Mouse (Mus musculus): ENCODE measurements at regions not wholly inside any gene's neighbourhood (a gene's known extent, or its start where the extent isn't known, plus 50 kb on each side); places are given as distances from the start of the nearest gene placed in this dataset.

DNA sequence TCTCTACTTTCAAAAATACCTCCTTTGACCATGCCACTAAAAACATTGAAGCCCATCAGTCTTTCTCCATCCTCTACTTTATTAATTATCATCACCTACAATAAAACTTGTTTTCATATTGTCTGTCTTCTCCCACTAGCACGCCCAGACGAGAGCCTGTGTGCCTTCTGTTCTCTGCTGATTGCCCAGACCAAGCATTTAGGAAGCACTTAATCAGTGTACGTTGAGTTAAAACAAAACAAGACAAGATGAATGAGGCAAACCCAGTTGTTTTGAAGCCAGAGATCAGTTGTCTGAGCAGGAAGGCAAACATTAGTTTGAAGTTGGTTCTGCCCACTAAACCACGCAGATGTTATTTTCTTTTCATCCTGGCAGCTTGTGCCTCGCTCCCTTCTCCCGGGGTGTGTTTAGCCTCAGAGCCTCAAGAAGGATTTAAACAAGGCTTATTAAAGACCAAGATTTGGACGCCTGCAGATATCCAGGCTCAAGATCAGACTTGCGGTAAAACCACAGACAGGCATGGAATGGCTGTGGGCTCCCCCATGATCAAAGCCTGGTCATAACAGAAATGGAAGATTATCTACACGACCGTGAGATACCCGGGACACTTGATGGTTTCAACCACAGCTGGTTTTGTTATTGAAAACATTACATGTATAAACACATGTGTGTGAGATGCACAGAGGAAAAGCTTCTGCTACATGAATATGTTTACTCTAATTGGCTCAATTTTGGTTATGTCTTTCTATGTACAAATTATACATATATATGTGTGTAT lies 123.1 kb upstream of the Thbs1 start:
- peaks cover 12% of the 10 kb centered on the region for H3K4me1 ChIP-seq (ENCODE audit: control insufficient read depth, insufficient read depth, low read length)
- no peak overlapping the region for H3K27ac ChIP-seq (ENCODE audit: insufficient read depth, low read depth, low read length)
- TF ChIP-seq CTCF (IDR thresholded peaks at IDR 0.05; ENCODE audit: low read depth, low read length) (no peak), POLR2A (IDR thresholded peaks at IDR 0.05; ENCODE audit: borderline replicate concordance, low read depth, low read length) (no peak)
- H3K4me3 ChIP-seq (ENCODE audit: insufficient read depth, low read length) = no peak overlapping the region

GRCm38 (mm10) chr2:117989215-117989614 lies 122.5 kb upstream of the Thbs1 start:
- no peak overlapping the region for H3K27ac ChIP-seq (ENCODE audit: insufficient read depth, low read depth, low read length)
- no peak overlapping the region for H3K4me3 ChIP-seq (ENCODE audit: insufficient read depth, low read length)
- H3K4me1 ChIP-seq (ENCODE audit: control insufficient read depth, insufficient read depth, low read length) = peaks cover 12% of the 10 kb centered on the region
- no peak for TF ChIP-seq POLR2A (IDR thresholded peaks at IDR 0.05; ENCODE audit: borderline replicate concordance, low read depth, low read length)
- no peak for TF ChIP-seq CTCF (IDR thresholded peaks at IDR 0.05; ENCODE audit: low read depth, low read length)

DNA sequence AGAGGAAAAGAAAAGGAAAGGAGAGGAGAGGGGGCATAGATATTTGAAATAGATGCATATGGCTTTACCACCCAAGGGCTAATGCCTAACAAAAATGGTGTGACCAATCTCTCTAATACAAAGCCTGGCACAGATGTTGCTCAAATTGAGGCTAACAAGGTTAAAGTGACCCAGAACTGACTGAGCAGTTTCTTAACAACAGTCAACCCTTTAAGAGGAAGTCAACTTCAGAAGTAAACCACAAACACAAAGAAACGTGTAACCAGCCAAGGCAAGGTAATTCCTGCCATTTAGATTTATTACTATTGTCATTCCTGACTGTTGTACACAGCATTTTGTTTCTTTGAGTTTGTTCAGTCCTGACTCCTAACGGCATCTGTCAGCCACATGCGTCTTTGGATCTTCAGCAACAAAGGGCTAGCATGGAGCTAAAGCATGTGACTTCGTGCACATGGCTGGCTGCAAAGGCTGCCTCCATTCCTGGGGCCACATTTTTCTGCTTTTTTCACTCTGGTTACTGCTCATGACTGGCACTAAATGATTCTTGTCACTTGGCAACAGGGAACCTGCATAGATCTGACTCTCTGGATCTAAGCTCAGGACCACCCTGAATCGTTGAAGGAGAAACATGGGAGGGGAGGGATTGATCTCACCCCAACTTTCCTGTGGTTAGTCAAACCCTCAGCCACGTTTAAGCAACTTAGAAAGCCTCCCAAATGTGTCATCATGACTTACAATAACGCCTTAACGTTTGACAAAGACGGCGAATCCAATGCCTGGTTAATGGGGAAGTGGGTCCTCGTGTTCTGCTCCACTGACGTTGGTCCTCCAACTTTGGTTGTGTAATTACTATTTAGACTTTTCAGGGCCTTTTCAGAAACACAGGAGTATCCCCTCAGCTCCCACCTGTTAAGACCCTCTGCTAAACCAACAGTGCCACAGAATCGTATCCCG lies 115.3 kb upstream of the Thbs1 start:
- Histone ChIP-seq H3K27ac (ENCODE audit: insufficient read depth, low read depth, low read length) (peak overlapping the region; percentile 95), H3K4me1 (ENCODE audit: control insufficient read depth, insufficient read depth, low read length) (peaks cover 34% of the 10 kb centered on the region), H3K4me3 (ENCODE audit: insufficient read depth, low read length) (no peak overlapping the region)
- TF ChIP-seq POLR2A (IDR thresholded peaks at IDR 0.05; ENCODE audit: borderline replicate concordance, low read depth, low read length) (no peak), CTCF (IDR thresholded peaks at IDR 0.05; ENCODE audit: low read depth, low read length) (no peak)

DNA sequence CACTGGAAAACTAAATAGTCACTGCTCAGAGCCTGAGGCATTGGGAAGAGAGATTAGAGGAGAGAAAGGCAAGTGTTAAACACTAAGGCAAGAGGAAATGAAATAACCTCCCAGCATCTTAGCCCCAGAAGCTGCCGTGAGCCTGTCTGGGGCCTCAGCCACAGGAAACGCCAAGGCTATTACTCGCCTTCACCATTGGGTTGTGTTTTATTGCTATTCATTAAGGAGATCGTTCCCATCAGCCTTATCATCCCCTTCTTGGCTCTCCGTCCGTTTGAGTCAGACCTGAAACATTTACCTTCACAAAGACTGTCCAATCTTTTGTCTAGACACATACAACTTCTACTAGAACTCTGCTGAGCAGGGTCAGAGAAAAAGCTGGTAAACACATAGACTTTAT lies 112.0 kb upstream of the Thbs1 start:
- TF ChIP-seq POLR2A (IDR thresholded peaks at IDR 0.05; ENCODE audit: borderline replicate concordance, low read depth, low read length) = no peak
- Histone ChIP-seq H3K4me1 (ENCODE audit: control insufficient read depth, insufficient read depth, low read length) (peaks cover 34% of the 10 kb centered on the region), H3K27ac (ENCODE audit: insufficient read depth, low read depth, low read length) (no peak overlapping the region), H3K4me3 (ENCODE audit: insufficient read depth, low read length) (no peak overlapping the region)

GRCm38 (mm10) chr2:118004191-118004590 lies 107.5 kb upstream of the Thbs1 start:
- H3K27ac ChIP-seq (ENCODE audit: insufficient read depth, low read depth, low read length) = no peak overlapping the region
- H3K4me1 ChIP-seq (ENCODE audit: control insufficient read depth, insufficient read depth, low read length) = peaks cover 24% of the 10 kb centered on the region
- no peak overlapping the region for H3K4me3 ChIP-seq (ENCODE audit: insufficient read depth, low read length)
- no peak for TF ChIP-seq POLR2A (IDR thresholded peaks at IDR 0.05; ENCODE audit: borderline replicate concordance, low read depth, low read length)
- TF ChIP-seq CTCF (IDR thresholded peaks at IDR 0.05; ENCODE audit: low read depth, low read length) = no peak

DNA sequence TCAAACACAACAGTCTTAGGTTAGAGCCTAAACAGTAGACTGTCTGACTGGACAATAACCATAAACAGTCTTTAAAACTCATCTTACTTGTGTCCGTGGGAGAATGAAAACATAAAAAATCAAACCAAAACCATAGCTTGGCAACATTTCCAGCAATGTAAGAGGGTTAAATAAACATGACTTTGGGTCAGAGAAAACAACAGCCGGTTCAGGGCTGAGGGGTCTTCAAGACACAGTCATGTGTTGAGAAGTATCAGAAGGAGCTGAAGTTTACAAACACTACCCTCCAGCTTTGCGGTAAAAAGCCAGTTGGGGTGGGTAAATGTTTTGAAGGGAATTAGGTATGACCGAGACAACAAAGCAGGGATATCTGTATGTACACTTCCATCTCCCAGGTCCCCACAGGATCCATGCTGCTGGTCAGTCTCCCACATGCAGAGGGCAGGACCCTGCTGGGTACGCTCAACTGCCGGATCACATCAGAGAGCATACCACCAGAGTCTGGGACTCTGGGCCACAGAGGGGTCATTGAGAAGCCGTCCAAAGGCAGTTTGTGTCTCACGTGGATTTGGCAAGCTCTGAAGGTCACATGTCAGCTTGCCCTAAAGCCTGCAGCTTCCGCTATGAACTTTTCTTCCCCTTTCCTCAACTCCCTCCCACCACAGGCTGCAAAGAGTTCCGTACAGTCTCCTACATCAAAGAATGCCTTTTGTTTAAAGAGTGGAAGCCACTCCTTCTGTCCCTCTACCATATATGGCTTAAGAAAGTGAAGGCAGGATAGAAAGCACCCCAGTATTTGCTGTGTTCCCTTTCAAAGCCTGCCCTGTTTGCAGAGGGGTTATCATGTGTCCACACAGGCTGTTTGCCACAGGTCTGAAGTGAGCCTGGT lies 103.9 kb upstream of the Thbs1 start:
- peak overlapping the region; percentile 32 for H3K4me3 ChIP-seq (ENCODE audit: insufficient read depth, low read length)
- peak overlapping the region; percentile 96 for H3K27ac ChIP-seq (ENCODE audit: insufficient read depth, low read depth, low read length)
- peaks cover 40% of the 10 kb centered on the region for H3K4me1 ChIP-seq (ENCODE audit: control insufficient read depth, insufficient read depth, low read length)
- TF ChIP-seq CTCF (IDR thresholded peaks at IDR 0.05; ENCODE audit: low read depth, low read length) (no peak), POLR2A (IDR thresholded peaks at IDR 0.05; ENCODE audit: borderline replicate concordance, low read depth, low read length) (no peak)

DNA sequence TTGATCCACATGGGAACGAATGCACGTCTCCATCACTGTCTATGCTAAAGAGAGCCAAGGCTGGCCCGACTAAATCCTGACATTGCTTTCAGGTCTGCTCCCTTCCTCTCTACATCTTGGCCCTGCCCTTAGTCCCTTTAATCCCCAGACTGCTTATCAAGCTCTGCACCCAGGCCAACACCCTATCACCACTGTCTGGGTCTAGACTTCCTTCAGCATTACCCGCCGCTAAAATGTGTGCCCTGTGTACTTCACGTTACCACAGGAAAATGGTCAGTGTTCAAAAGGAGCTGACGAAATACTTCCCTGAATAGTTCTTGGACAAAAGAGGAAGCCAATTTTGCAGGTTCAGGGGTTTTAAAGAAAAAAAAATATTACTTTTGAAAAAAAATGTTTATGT lies 100.0 kb upstream of the Thbs1 start:
- Histone ChIP-seq H3K4me3 (ENCODE audit: insufficient read depth, low read length) (no peak overlapping the region), H3K4me1 (ENCODE audit: control insufficient read depth, insufficient read depth, low read length) (peaks cover 48% of the 10 kb centered on the region), H3K27ac (ENCODE audit: insufficient read depth, low read depth, low read length) (peak overlapping the region; percentile 66)
- TF ChIP-seq CTCF (IDR thresholded peaks at IDR 0.05; ENCODE audit: low read depth, low read length) (no peak), POLR2A (IDR thresholded peaks at IDR 0.05; ENCODE audit: borderline replicate concordance, low read depth, low read length) (no peak)

- H3K4me1 ChIP-seq (ENCODE audit: control insufficient read depth, insufficient read depth, low read length) = peaks cover 50% of the 10 kb centered on the region
- H3K27ac ChIP-seq (ENCODE audit: insufficient read depth, low read depth, low read length) = peak overlapping the region; percentile 84
- TF ChIP-seq CTCF (IDR thresholded peaks at IDR 0.05; ENCODE audit: low read depth, low read length) (no peak), POLR2A (IDR thresholded peaks at IDR 0.05; ENCODE audit: borderline replicate concordance, low read depth, low read length) (no peak)
- no peak overlapping the region for H3K4me3 ChIP-seq (ENCODE audit: insufficient read depth, low read length)
Measured at GRCm38 (mm10) chr2:118012211-118012610, 99.5 kb upstream of the Thbs1 start.

- no peak overlapping the region for H3K27ac ChIP-seq (ENCODE audit: insufficient read depth, low read depth, low read length)
Measured at GRCm38 (mm10) chr2:118013156-118013555, 98.5 kb upstream of the Thbs1 start.

More at GRCm38 (mm10) chr2:118013156-118013555, 98.5 kb upstream of the Thbs1 start:
- H3K4me3 ChIP-seq (ENCODE audit: insufficient read depth, low read length) = no peak overlapping the region
- no peak for TF ChIP-seq POLR2A (IDR thresholded peaks at IDR 0.05; ENCODE audit: borderline replicate concordance, low read depth, low read length)
- no peak for TF ChIP-seq CTCF (IDR thresholded peaks at IDR 0.05; ENCODE audit: low read depth, low read length)
- peaks cover 43% of the 10 kb centered on the region for H3K4me1 ChIP-seq (ENCODE audit: control insufficient read depth, insufficient read depth, low read length)
